Mouse (Mus musculus): ENCODE results near the gene Plekha1. TPM values are rescaled to one million over a fixed set of nuclear protein-coding genes. Genes with fewer than 3 reads are reported as not detected.

The Plekha1 gene
- polyA plus RNA-seq, 1 experiment: 63.3 TPM

GRCm38 (mm10) chr7:130904571-130905365 lies 39.2 kb downstream of the Plekha1 start:
- peaks cover 5% of the 10 kb centered on the region for H3K36me3 ChIP-seq (ENCODE audit: control insufficient read depth, insufficient read depth, low read length)
- H3K27me3 ChIP-seq (replicated peaks; ENCODE audit: control insufficient read depth, insufficient read depth, low read length): no peaks in the 10 kb centered on the region
- H3K4me3 ChIP-seq (ENCODE audit: insufficient read depth, low read depth, low read length): no peak overlapping the region
- peaks cover 2% of the 10 kb centered on the region; the same call in 1 of the 2 replicates for H3K4me1 ChIP-seq (ENCODE audit: control insufficient read depth, insufficient read depth, low read length)
- no peak for DNase-seq
- no peak overlapping the region for H3K27ac ChIP-seq (ENCODE audit: insufficient read depth, low read depth, low read length)
- WGBS: 68% methylated on average over 13 of the region's 13 CpGs
- TF ChIP-seq CTCF (conservative IDR thresholded peaks at IDR 0.05; ENCODE audit: insufficient read depth, insufficient read length, low read depth, low read length): no peak

GRCm38 (mm10) chr7:130910841-130911240 lies 45.3 kb downstream of the Plekha1 start:
- no peaks in the 10 kb centered on the region for H3K4me1 ChIP-seq (ENCODE audit: control insufficient read depth, insufficient read depth, low read length)
- H3K36me3 ChIP-seq (ENCODE audit: control insufficient read depth, insufficient read depth, low read length): peaks cover 4% of the 10 kb centered on the region; the same call in 1 of the 2 replicates
- no peaks in the 10 kb centered on the region for H3K27me3 ChIP-seq (replicated peaks; ENCODE audit: control insufficient read depth, insufficient read depth, low read length)
- DNase-seq: no peak
- H3K4me3 ChIP-seq (ENCODE audit: insufficient read depth, low read depth, low read length): no peak overlapping the region
- 88% methylated on average over 14 of the region's 14 CpGs for WGBS
- no peak for TF ChIP-seq POLR2A (IDR thresholded peaks at IDR 0.05; ENCODE audit: low read depth, low read length)
- TF ChIP-seq CTCF (conservative IDR thresholded peaks at IDR 0.05; ENCODE audit: insufficient read depth, insufficient read length, low read depth, low read length): no peak
- H3K27ac ChIP-seq (ENCODE audit: insufficient read depth, low read depth, low read length): no peak overlapping the region

- Histone ChIP-seq H3K4me3 (ENCODE audit: insufficient read depth, low read depth, low read length) (no peak overlapping the region), H3K27me3 (replicated peaks; ENCODE audit: control insufficient read depth, insufficient read depth, low read length) (no peaks in the 10 kb centered on the region), H3K27ac (ENCODE audit: insufficient read depth, low read depth, low read length) (no peak overlapping the region), H3K4me1 (ENCODE audit: control insufficient read depth, insufficient read depth, low read length) (no peaks in the 10 kb centered on the region), H3K36me3 (ENCODE audit: control insufficient read depth, insufficient read depth, low read length) (peaks cover 3% of the 10 kb centered on the region; the same call in 1 of the 2 replicates)
- DNase-seq: peak; percentile 70
- TF ChIP-seq POLR2A (IDR thresholded peaks at IDR 0.05; ENCODE audit: low read depth, low read length): no peak
- peak; percentile 39 for TF ChIP-seq CTCF (conservative IDR thresholded peaks at IDR 0.05; ENCODE audit: insufficient read depth, insufficient read length, low read depth, low read length)
- WGBS: 32% methylated on average over 5 of the region's 5 CpGs
These were observed 49.3 kb downstream of the Plekha1 start for GRCm38 (mm10) chr7:130914693-130915363.

DNA sequence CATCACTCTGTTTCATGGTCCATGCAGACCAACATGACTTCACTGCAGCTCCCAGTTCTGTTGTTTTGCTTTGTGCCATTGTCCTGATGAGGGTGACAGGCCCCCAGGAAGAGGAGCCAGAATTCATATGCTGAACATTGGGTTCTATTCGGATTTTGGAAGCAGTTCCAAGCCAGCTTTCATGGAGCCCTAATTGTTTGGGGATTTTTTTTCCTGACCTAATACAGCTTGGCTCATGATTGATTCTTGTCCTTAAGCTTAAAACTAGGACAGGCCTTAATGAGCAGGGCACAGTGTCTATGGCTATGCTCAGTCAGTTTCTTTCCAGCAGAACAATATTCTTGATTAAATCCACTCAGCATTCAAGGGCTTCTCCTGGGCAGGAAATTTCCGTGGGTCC lies 52.7 kb downstream of the Plekha1 start:
- no peak overlapping the region for H3K27ac ChIP-seq (ENCODE audit: insufficient read depth, low read depth, low read length)
- no peak overlapping the region for H3K4me3 ChIP-seq (ENCODE audit: insufficient read depth, low read depth, low read length)
- H3K27me3 ChIP-seq (replicated peaks; ENCODE audit: control insufficient read depth, insufficient read depth, low read length): no peaks in the 10 kb centered on the region
- no peak for TF ChIP-seq CTCF (conservative IDR thresholded peaks at IDR 0.05; ENCODE audit: insufficient read depth, insufficient read length, low read depth, low read length)
- no peak for TF ChIP-seq POLR2A (IDR thresholded peaks at IDR 0.05; ENCODE audit: low read depth, low read length)
- 71% methylated on average over 2 of the region's 2 CpGs for WGBS
- H3K4me1 ChIP-seq (ENCODE audit: control insufficient read depth, insufficient read depth, low read length): no peaks in the 10 kb centered on the region
- no peaks in the 10 kb centered on the region for H3K36me3 ChIP-seq (ENCODE audit: control insufficient read depth, insufficient read depth, low read length)
- DNase-seq: no peak

DNA sequence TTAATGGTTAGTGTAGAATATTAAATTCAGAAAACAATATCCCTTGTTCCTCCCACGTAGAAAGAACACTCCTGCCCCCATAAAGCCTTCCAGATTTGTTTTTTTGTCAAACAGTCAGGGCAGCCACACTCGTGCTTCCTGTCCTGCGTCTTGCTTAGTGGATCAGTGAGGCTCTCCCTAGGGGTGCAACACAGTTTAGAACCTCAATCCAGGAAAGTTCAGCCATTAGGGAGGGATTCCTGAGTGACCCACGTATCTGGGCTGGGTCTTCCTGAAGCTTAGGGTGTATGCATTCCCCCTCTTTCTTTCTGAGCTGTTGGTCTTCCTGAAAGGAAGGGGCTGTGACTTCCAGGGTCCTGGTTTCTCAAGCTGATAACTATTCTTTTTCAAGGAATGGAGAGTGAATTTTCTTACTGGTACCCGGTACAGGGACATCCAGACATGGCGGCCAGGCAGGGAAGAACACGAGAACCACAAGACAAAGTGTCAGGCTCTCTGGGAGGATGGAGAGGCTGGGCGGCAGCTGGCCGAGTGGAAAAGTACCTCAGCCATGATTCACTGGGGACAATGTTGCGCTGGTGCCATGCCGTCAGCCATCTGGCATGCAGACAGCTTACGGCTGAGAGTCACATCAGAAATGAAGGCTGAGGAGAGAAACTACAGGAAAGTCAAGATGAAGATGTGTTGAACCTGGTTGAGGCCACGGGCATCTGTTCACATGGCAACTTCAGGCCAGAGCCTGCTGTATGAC lies 57.6 kb downstream of the Plekha1 start:
- 66% methylated on average over 13 of the region's 13 CpGs for WGBS
- DNase-seq: no peak
- no peaks in the 10 kb centered on the region for H3K36me3 ChIP-seq (ENCODE audit: control insufficient read depth, insufficient read depth, low read length)
- no peak overlapping the region for H3K27ac ChIP-seq (ENCODE audit: insufficient read depth, low read depth, low read length)
- H3K27me3 ChIP-seq (replicated peaks; ENCODE audit: control insufficient read depth, insufficient read depth, low read length): no peaks in the 10 kb centered on the region
- no peak overlapping the region for H3K4me3 ChIP-seq (ENCODE audit: insufficient read depth, low read depth, low read length)
- no peaks in the 10 kb centered on the region for H3K4me1 ChIP-seq (ENCODE audit: control insufficient read depth, insufficient read depth, low read length)
- no peak for TF ChIP-seq POLR2A (IDR thresholded peaks at IDR 0.05; ENCODE audit: low read depth, low read length)
- no peak for TF ChIP-seq CTCF (conservative IDR thresholded peaks at IDR 0.05; ENCODE audit: insufficient read depth, insufficient read length, low read depth, low read length)

GRCm38 (mm10) chr7:130930401-130930800 lies 64.8 kb downstream of the Plekha1 start:
- Histone ChIP-seq H3K4me3 (ENCODE audit: insufficient read depth, low read depth, low read length) (no peak overlapping the region), H3K27me3 (replicated peaks; ENCODE audit: control insufficient read depth, insufficient read depth, low read length) (no peaks in the 10 kb centered on the region), H3K4me1 (ENCODE audit: control insufficient read depth, insufficient read depth, low read length) (no peaks in the 10 kb centered on the region), H3K36me3 (ENCODE audit: control insufficient read depth, insufficient read depth, low read length) (no peaks in the 10 kb centered on the region), H3K27ac (ENCODE audit: insufficient read depth, low read depth, low read length) (no peak overlapping the region)
- TF ChIP-seq CTCF (conservative IDR thresholded peaks at IDR 0.05; ENCODE audit: insufficient read depth, insufficient read length, low read depth, low read length) (no peak), POLR2A (IDR thresholded peaks at IDR 0.05; ENCODE audit: low read depth, low read length) (no peak)
- WGBS: 70% methylated on average over 3 of the region's 3 CpGs
- DNase-seq: no peak

Measured in kidney, adult 2 months (tissue).